Mouse (Mus musculus): Measurements from ENCODE around the gene Zfp536. TPM values are rescaled to one million over a fixed set of nuclear protein-coding genes. Genes with fewer than 3 reads are reported as not detected.

Gene Zfp536
- 10 to 100 TPM in 1 of 2 experiments, 1 to 10 TPM in 1; 8.5 to 10.4 TPM for total RNA-seq (2021)
- long read RNA-seq, experiment 1 = 0 reads
- long read RNA-seq, experiment 2, full-length matches to known transcripts = 1 of 3 reads
- long read RNA-seq, experiment 2, partial matches to known transcripts = 0 of 3 reads
- long read RNA-seq, experiment 2, other reads (novel, unspliced or antisense) = 2 of 3 reads

GRCm38 (mm10) chr7:37773312-37773702 lies at the start of gene Zfp536:
TSS of gene Zfp536 (minus strand) at chr7:37773641.
- intact Hi-C loops (cut with DNase I) = loop anchor here (10.0 kb wide), 2 partner anchors 149 to 179 kb away; no protein-coding TSS in a partner anchor
- DNase-seq = no peak

GRCm38 (mm10) chr7:37820670-37821301 lies 47.3 kb upstream of the Zfp536 start:
- intact Hi-C loops (cut with DNase I) = no loop called here
- peak; percentile 19 to 28 for DNase-seq

GRCm38 (mm10) chr7:37818631-37819340 lies 45.3 kb upstream of the Zfp536 start:
- intact Hi-C loops (cut with DNase I) = no loop called here
- DNase-seq = no peak

- no peak for DNase-seq
- intact Hi-C loops (cut with DNase I) = no loop called here
Observed at GRCm38 (mm10) chr7:37816901-37817300, 43.5 kb upstream of the Zfp536 start.

GRCm38 (mm10) chr7:37814844-37815406 lies 41.5 kb upstream of the Zfp536 start:
- no peak for DNase-seq
- intact Hi-C loops (cut with DNase I) = no loop called here

- intact Hi-C loops (cut with DNase I) = no loop called here
Observed at GRCm38 (mm10) chr7:37813676-37814075, 40.2 kb upstream of the Zfp536 start.

GRCm38 (mm10) chr7:37809908-37810307 lies 36.5 kb upstream of the Zfp536 start:
- DNase-seq = no peak

More at GRCm38 (mm10) chr7:37813676-37814075, 40.2 kb upstream of the Zfp536 start:
- no peak for DNase-seq

GRCm38 (mm10) chr7:37809001-37809400 lies 35.6 kb upstream of the Zfp536 start:
- intact Hi-C loops (cut with DNase I) = no loop called here
- DNase-seq = no peak

More at GRCm38 (mm10) chr7:37809908-37810307, 36.5 kb upstream of the Zfp536 start:
- intact Hi-C loops (cut with DNase I) = no loop called here

GRCm38 (mm10) chr7:37801160-37801559 lies 27.7 kb upstream of the Zfp536 start:
- no peak for DNase-seq
- intact Hi-C loops (cut with DNase I) = no loop called here

GRCm38 (mm10) chr7:37788721-37789120 lies 15.3 kb upstream of the Zfp536 start:
- DNase-seq = no peak
- intact Hi-C loops (cut with DNase I) = no loop called here

- intact Hi-C loops (cut with DNase I) = loop anchor here (1.0 to 10.0 kb wide), 3 partner anchors 151 to 401 kb away; no protein-coding TSS in a partner anchor
- DNase-seq = peak; percentile 72 to 81
Observed at GRCm38 (mm10) chr7:37775502-37775901, 2.1 kb upstream of the Zfp536 start.

- intact Hi-C loops (cut with DNase I) = loop anchor here (10.0 kb wide), 2 partner anchors 150 to 180 kb away; no protein-coding TSS in a partner anchor
- DNase-seq = no peak
Observed at GRCm38 (mm10) chr7:37774463-37774970, 1.1 kb upstream of the Zfp536 start.

GRCm38 (mm10) chr7:37773906-37774305 lies 465 bp upstream of the Zfp536 start:
- no peak for DNase-seq
- intact Hi-C loops (cut with DNase I) = loop anchor here (10.0 kb wide), 2 partner anchors 149 to 179 kb away; no protein-coding TSS in a partner anchor

- peak in 1 of 2 experiments; percentile 5 for DNase-seq
Observed at GRCm38 (mm10) chr7:37772376-37773311, 797 bp downstream of the Zfp536 start.

GRCm38 (mm10) chr7:37771491-37772375 lies 1.7 kb downstream of the Zfp536 start:
- peak; percentile 31 to 43 for DNase-seq

More at GRCm38 (mm10) chr7:37772376-37773311, 797 bp downstream of the Zfp536 start:
- intact Hi-C loops (cut with DNase I) = loop anchor here (10.0 kb wide), 2 partner anchors 148 to 178 kb away; no protein-coding TSS in a partner anchor

GRCm38 (mm10) chr7:37770400-37771050 lies 2.9 kb downstream of the Zfp536 start:
- intact Hi-C loops (cut with DNase I) = loop anchor here (10.0 kb wide), 2 partner anchors 146 to 176 kb away; no protein-coding TSS in a partner anchor
- DNase-seq = peak; percentile 79 to 85

More at GRCm38 (mm10) chr7:37771491-37772375, 1.7 kb downstream of the Zfp536 start:
- intact Hi-C loops (cut with DNase I) = loop anchor here (10.0 kb wide), 2 partner anchors 147 to 177 kb away; no protein-coding TSS in a partner anchor

Measured in heart, postnatal 14 days (tissue).